Mouse (Mus musculus): Measurements from ENCODE around the gene Pik3r6.

Pik3r6 gene

DNA sequence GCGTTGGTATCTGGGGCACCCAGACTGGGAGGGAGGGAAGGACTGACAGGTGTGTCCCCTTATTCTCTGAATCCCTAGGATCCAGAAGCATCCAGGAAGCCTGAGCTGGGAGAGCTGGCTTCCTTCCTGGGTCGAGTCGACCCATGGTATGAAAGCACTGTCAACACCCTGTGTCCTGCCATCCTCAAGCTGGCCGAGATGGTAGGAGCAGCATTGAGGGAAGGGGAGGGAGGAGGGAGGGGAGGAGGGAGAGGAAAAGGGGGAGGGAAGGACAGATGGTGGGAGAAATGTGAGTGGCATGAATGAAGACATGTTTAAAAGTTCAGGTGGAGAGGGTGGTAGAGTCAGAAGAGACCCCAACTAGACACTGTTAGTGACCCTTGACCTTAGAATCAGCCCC lies 33.2 kb downstream of the Pik3r6 start:
- DNase-seq (ENCODE audit: low spot score in 2 of 2), result no peak

DNA sequence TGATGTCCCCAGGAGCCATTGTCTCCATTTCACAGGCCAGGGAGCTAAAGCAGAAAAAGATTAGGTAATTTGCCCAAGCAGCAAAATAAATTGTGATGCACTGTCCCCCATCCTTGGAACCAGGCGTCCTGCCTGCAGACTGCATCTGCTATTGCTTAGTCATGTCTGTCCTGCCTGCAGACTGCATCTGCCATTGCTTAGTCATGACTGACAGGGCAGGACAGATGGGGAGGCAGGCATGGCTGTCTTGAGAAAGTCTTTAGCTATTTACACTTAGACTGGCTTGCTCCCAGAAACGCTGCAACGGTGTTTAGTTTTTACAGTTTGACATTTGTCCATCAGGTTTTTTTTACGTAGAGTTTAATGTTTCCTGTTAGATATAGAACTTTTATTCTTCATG lies 33.6 kb downstream of the Pik3r6 start:
- no peak for DNase-seq (ENCODE audit: low spot score in 2 of 2)

DNA sequence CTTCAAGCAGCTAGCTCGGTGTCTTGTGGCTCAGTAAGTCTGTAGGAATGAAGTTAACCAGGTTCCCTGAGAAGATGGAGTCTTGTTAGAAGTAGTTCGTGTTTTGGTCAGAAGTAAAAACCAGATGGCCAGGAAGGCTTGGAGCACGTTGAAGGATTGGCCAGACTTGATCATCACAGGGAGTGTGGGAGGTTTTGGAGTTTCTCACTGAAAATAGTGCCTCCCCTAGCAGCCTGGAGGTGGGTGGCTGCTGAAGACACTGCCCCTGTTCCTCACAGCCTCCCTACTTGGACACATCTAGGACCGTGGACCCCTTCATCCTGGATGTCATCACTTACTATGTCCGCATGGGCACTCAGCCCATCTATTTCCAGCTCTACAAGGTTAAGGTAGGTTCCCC lies 36.8 kb downstream of the Pik3r6 start:
- DNase-seq (ENCODE audit: low spot score in 2 of 2), result no peak

DNA sequence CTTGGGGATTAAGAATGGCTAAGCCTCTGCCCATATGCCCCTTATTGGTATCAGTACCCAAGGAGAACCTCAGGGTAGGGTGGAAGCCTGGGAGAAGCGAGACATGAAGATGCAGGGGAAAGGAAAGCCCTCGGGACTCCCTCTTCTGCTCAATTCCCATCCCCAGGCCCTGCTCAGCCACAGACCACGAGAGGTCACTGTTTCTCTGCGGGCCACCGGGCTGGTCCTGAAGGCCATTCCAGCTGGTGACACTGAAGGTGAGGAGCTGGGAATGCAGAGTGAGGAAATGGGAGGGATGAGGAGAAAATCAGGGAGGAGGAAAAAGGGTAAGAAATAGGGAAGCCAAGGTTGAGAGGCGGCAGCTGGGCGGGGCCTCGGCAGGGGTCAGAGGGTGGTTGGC lies 41.7 kb downstream of the Pik3r6 start:
- no peak for DNase-seq (ENCODE audit: low spot score in 2 of 2)

DNA sequence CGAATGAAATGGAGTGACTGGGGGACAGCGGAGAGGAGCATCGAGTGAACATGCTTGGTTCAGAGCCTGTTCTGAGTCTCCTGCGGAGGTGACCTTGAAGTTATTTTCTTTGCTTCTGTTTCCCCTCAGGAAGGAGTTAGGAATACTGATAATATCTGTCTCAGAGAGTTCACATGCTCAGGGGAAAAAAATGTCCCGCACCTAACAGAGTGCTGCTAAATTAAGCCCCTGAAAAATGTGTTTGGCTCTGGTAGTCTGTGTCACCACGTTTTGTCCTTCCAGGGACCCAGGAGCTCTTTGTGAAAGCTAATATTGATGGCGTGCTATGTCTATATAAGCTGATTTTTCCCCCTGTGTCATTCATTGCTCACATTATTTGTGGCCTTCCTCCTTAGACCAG lies 42.4 kb downstream of the Pik3r6 start:
- DNase-seq (ENCODE audit: low spot score in 2 of 2), result no peak

DNA sequence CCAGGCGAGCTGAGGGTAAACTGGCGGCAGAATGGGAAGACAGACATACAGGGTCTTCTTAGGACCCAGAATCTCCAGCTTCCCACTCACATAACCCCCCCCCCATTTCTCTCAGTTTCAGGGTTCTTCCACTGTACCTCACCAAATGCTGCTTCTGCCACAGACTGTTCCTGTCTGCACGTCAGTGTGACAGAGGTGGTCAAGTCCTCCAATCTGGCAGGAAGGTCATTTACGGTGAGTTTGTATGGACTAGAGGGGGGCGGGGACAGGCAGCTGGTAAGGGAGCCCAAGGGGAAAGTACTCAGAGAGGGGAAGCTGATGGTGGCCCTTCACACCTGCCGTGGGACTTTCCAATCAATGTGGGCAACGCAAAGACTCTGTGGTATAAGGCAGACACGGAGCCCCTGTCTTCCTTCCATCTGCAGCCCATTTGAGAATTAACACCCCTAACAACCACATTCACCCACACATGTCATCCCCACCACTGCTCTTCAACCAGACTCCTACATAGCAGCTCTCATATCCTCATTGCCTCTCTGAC lies 42.9 kb downstream of the Pik3r6 start:
- no peak for DNase-seq (ENCODE audit: low spot score in 2 of 2)

DNA sequence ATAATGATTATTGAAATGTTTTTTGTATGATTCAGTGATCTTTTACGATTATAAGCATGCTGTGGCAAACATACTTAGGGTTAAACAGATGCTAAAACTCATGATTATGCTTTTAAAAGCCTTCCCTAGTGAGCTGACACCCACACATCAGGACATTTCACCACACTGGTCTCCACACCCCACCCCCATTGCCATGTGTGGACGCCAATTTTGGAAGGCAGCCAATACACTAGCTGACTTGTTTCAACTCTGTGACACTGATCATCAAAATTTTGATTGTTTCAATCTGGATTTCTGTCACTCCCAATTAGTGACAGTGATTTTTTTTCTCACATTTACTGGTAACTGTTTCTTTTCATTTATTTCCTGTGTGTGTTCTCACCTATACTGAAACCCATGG lies 44.7 kb downstream of the Pik3r6 start:
- no peak for DNase-seq (ENCODE audit: low spot score in 2 of 2)

DNA sequence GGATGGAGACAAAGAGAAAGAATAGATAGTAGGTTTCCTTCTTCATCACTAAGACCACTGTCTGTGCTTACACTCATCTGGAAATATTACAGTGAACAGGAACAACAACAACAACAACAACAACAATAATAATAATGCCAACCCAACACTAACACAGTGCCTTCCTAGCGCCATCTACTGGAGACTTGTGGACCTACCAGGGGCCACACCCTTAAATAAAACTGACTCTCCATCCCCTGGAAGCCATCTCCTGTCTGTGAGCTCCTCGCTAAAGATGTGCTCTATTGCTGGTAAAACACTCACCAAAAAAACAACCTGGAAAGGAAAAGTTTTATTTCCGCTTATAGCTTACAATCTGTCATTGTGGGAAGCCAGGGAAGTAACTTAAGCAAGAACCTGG lies 46.8 kb downstream of the Pik3r6 start:
- DNase-seq (ENCODE audit: low spot score in 2 of 2), result peak in 1 of 2 experiments; percentile 34

DNA sequence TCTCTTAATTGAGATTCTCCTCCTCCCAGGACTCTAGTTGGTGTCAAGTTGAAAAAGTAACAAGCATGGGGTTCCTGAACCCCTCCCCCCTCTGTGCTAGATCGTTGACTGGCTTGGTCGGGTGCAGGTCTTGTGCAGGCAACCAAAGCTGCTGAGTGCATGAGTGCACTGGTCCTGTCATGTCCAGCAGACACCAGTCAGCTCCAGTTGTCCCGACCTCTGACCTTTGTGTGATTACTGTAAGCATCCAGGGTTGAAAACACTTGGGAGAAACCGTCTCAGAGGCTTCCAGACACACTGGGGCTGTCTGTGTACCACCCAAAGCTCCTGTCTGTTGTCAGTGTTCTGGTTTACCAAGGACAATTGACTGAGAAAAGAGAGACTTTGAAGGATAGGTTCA lies 47.5 kb downstream of the Pik3r6 start:
- DNase-seq (ENCODE audit: low spot score in 2 of 2), result no peak

DNA sequence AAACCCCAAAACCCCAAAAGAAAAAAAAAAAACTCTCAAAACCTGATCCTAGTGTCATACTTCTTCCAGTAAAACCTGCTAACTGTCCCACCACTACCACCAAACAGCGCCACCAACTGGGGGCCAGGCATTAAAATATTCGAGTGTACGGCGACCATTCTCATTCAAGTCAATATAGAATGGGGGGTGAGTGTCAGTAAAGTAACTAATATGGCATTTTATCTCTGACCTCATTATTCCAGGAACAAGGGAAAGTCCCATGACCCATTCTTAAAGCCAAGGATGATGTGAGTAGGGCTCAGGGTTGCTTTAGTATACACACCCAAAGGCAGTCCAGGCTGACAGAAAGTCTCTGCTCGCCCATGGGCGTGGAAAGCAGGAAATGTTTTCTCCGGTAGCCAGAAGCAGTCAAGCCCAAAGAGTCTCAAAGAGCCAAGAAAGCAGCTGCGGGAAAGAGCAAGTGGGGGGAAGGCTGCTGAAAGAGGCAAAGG lies 51.2 kb downstream of the Pik3r6 start:
- peak; percentile 16 to 73 for DNase-seq (ENCODE audit: low spot score in 2 of 2)

DNA sequence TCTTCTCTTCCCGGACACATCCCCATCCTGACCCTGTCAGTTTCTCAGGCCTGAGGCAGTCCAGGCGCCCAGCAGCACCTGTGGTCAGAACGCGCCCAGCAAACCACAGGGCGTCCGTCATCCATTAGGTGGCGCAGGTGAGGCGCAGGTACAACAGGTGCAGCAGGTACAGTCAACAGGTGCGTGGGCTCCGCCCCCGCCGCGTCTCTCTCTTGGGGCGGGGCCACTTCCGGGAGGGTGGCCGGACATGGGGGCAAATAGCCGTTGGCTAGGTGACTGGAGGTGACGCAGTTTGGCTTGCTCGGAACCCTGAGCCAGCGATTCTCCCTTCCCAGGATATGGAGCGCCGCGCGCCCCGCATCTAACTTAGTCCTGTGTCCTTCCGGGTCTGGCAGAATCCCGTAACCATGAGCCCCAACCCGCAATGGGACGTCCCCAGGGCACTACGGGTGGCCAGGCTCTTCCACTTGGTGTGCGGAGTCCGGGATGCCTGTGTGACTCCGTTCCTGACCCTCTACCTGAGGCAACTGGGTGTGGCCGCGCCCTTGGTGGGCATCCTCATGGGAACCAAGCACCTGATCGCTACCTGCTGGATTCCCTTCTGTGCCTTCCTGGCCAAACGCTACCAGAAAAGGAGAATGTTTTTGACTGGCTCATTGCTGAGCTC lies 53.2 kb downstream of the Pik3r6 start, which contains the start of gene Mfsd6l:
Gene Mfsd6l (plus strand): TSS at position 269 of the 667 bp plus-strand sequence.
- no peak for DNase-seq (ENCODE audit: low spot score in 2 of 2)

DNA sequence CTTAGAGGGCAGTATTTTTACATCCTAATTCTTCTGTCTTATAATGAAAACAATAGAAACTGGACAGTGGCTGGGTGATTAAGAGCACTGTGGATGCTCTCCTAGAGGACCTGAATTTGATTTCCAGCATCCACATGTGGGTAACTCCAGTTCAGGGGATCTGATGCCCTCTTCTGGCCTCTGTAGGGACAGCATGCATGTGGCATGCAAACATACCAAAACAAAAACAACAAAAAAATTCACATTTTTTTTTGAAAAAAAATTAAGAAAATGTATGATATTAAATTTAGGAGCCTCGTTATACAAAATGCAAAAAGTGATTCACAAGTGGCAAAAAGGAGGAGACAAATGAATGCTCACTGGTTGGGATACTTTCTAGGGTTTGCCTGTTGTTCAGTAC lies 56.7 kb downstream of the Pik3r6 start:
- peak in 1 of 2 experiments; percentile 31 for DNase-seq (ENCODE audit: low spot score in 2 of 2)

DNA sequence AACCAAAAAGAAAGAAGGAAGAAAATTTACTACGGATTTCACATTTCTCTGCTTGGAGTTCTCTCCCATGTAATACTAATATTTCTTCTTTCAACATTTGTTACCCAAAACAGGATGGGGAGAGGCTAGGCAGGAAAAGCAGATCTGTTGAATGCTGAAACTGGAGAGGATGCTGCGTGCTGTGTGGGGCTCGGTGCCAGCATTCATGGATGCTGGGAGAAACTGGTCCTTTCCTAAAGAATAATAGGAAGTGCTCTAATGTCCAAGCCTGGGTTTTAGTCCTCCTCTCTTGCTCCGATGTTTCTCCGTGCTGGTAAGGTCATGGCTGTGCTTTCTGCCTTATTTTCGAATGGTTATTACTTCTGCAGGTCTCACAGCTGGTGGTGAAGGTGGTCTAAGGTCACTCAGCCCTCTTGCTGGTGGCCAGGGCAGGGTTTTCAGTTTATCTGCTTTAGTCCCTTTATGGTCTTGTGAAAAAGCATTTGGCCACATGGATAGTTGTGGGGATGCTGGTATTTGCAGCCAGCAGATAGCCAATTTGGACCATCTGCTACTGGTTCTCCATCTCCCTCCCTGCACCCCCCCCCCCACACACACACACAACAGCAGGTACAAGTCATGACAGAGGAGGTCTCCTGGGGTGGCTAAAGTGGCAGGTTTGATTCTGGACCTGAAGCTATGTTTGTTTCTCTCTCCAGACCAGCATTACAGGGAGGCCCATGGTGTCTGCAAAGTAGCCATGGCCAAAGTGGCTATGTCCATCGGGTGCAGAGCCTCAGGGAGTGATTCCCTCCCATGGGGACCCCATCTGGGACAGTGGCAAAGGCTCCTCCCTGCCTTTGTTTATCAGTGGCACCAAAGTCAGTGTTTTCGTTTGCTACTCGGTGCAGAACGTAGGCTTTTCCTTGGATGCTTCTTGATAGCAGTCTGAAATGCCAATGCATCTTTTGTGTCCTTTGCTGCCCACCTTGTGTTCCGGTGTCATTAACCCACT lies 59.4 kb downstream of the Pik3r6 start:
- DNase-seq (ENCODE audit: low spot score in 2 of 2), result no peak

DNA sequence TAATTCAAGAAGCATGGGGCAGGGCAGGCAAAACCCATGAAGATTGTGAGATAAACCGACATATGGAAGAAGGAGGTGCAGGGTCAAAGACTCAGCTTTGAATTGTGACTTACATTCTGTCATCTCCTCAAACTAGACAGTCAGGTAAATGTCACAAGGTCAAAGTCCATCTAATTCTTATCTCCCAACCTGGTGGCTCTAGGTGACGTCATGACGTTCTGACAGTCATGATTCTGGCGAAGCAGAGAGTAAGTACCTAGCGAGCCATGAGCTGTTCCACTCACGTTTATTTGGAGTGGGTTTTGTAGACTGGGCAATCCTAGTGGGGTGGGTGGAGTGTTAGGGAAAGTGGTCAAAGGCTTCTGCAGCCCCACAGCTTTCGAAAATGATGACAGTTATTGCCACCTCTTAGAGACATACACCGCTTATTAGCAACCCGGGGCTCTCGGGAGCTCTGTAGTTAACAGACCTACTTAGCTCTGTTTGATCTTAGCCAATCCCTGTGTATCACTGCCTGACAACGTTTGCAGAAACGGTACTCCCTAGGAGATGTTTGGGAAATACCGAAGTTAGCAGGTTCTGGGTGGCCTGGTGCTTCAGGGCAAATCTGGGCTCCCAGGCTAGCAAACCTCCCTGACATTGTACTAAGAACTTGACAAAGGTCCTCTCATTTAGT lies 61.7 kb downstream of the Pik3r6 start:
- no peak for DNase-seq (ENCODE audit: low spot score in 2 of 2)

DNA sequence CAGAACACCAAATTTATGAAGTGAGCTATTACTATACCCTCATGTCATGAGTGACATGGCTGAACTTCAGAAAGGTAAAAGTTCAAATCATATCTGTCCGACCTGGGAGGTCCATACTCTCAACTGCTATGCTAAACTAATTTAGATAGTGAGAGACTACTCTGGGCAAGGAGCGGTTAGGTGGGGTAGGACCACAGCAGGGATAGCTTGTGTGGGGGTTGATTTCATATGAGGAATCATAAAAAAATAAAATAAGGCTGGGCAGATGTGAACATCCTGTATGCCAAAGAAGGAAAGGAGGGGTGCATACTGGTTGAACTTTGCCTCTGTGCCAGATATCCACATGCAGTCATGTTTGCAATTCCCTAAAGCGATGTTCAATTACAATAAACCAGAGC lies 62.2 kb downstream of the Pik3r6 start:
- DNase-seq (ENCODE audit: low spot score in 2 of 2), result no peak

DNA sequence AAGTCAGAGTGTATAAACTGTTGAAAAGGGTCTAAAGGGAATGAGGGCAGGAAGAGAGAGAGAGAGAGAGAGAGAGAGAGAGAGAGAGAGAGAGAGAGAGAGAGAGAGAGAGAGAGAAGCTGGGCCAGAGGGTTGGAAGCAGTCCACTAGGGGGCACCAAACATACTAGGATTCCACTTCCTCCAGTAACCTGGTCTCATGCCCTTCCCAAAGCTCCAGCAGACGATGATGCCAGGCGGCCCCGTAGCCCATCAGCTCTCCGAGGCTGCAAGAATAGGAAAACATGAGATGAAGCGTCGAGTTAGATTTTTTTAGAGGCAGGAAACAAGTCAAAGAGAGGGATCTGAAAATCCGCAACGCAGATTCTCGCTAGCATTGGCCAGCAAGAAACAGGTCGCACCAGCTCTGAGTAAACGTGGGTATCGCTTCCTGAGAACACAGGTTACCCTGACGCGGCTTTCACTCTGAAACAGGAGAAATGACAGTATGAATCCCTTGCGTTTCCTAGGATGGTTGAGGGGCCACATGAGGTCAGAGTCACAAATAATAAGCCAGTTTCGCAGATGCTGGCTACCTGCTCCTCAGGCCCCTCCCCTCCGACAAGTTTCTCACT lies 63.7 kb downstream of the Pik3r6 start:
- peak; percentile 30 to 60 for DNase-seq (ENCODE audit: low spot score in 2 of 2)

DNA sequence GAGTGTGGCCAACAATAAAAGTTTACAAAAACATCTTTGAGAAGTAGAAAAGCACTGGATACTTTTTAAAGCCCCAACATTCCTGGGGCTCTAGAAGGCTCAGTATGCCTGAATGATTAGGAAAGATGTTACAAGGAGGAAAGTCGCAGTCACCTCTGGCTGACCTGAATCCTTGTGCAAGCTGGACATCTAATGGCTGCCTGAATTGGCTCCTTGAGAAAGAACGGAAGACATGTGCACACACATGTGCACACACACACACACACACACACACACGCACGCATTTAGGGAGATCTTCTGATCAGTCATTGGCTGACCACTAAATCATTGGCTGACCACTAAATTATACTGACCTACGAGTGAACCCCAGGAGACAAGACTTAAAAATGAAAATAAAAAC lies 68.0 kb downstream of the Pik3r6 start:
- no peak for DNase-seq (ENCODE audit: low spot score in 2 of 2)

DNA sequence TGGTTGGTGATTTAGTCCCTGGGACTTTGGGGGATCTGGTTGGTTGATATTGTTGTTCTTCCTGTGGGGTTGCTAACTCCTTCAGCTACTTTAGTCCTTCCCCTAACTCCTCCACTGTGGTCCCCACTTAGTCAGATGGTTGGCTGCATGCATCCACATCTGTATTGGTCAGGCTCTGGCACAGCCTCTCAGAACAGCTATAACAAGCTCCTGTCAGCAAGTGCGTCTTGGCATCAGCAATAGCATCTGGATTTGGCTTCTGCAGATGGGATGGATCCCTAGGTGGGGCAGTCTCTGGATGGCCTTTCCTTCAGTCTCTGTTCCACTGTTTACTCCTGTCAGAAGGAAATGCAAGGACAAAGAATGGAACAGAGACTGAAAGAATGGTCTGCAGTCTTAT lies 74.3 kb downstream of the Pik3r6 start:
- DNase-seq (ENCODE audit: low spot score in 2 of 2), result no peak

DNA sequence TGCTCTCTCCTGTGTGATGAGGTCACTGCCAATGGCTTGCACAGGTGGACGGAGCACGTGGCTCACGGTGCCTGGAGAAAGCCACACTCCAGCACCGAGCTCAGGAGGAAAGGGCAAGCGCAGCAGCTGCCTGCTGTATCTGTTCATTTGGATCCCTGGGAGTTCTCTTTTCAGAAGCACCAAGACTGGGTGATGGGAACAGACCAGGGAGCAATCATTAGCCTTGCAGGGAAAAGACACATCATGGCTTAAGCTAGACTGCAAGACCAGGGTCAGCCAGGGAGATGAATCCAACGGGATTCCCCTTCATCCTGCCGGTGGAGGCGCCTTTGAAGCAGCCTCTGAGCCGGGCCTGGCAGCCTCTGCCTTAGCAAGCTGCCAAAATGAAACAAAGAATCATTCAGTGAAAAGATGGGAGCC lies 76.7 kb downstream of the Pik3r6 start:
- DNase-seq (ENCODE audit: low spot score in 2 of 2), result no peak

DNA sequence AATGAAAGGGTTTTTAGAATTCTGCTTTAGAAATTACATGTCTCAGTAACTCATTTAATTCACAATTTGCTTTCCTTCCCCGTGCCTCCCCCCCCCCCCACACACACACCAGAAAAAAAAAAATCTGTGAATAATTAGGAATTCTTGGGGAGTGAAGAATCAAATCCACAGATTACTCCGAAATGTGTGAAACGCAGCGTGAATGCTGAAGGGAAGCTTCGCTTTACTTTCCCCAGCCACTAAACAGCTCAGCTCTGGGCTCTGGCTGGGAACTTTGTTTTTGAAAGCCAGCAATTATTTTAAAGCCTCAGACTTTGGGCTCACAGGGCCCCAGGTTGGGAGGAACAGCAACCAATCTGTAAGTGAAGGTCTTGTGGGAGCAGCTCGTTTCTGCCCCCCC lies 77.7 kb downstream of the Pik3r6 start:
- DNase-seq (ENCODE audit: low spot score in 2 of 2), result no peak

DNA sequence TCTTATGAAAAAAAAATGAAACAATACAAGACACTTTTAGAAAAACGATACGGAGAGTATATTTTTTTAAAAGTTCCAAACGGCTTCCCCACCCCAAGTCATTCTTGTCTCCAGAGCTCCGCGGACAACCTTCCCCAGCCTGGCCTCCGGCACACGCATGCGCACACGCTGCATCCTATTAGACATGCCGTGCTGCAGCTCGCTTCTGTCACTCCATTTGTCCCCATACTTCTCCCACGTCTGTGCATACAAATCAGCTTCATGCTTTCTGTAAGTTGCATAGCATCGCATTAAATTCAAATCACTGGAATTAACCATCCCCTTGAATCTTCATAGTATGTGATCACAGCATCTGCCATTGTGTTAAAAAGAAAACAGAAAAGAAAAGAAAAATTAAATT lies 80.4 kb downstream of the Pik3r6 start:
- no peak for DNase-seq (ENCODE audit: low spot score in 2 of 2)

Data from spleen, postnatal 10 days (tissue).